Mouse (Mus musculus): ENCODE data around the gene Ppm1h. TPM values are rescaled to one million over a fixed set of nuclear protein-coding genes. Genes with fewer than 3 reads are reported as not detected.
"Not testable (repeated sequence)": the region's sequence is repeated elsewhere in the genome, so short reads cannot be mapped to it uniquely, and the experiment has no call there.

The Ppm1h gene
- polyA plus RNA-seq, 1 experiment from 2014 or later = 8.8 TPM

GRCm38 (mm10) chr10:122930520-122930919 lies 252.0 kb downstream of the Ppm1h start:
- peaks cover 35% of the 10 kb centered on the region for H3K4me1 ChIP-seq (ENCODE audit: control insufficient read depth, insufficient read depth, low read length)
- no peak overlapping the region for H3K4me2 ChIP-seq (ENCODE audit: low read length)
- no peaks in the 10 kb centered on the region for H3K9me3 ChIP-seq (replicated peaks; ENCODE audit: control insufficient read depth, low read length)
- peak overlapping the region; percentile 78; the same call in 1 of the 2 replicates for H3K27ac ChIP-seq (ENCODE audit: low read depth, low read length)
- no peak for DNase-seq (ENCODE audit: low spot score)
- H3K27me3 ChIP-seq (replicated peaks; ENCODE audit: control insufficient read depth, insufficient read depth, low read length) = no peaks in the 10 kb centered on the region
- ATAC-seq = no peak
- WGBS = 86% methylated on average over 4 of the region's 4 CpGs
- H3K4me3 ChIP-seq (ENCODE audit: low read depth, low read length) = no peak overlapping the region
- H3K9ac ChIP-seq (ENCODE audit: low read length) = no peak overlapping the region
- H3K36me3 ChIP-seq (ENCODE audit: control insufficient read depth, insufficient read depth, low read length) = no peaks in the 10 kb centered on the region

DNA sequence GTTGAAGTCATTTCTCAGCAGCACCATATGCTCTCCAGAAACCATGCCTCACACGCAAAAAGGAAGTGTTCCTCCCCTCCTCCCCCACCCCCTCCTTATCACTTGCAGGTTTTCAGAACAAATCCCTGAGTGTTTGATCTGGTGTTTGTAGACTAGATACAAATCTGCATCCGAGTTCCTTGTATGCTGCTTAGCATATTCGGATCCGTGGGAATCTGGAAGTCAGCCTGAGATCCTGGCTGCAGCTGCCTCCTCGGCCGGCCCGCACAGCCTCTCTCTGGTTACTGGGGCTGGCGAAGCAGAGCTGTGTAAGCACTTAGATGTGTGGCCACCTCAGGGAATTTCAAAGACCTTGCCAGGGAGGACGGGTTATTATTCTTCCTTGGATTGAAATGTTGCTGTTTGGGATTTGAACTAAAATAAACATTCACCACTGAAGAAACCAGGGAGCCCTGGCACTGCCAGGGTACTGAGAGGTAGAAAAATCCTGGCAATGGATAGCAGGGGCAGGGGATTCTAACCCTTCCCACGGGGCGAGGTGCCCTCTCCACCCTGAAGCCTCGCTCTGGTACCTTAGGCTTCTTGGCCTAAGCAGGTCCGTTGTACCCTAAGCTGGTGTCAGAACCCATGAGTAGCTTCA lies 252.8 kb downstream of the Ppm1h start:
- no peaks in the 10 kb centered on the region for H3K9me3 ChIP-seq (replicated peaks; ENCODE audit: control insufficient read depth, low read length)
- 8% methylated on average over 13 of the region's 13 CpGs for WGBS
- H3K9ac ChIP-seq (ENCODE audit: low read length) = no peak overlapping the region
- no peaks in the 10 kb centered on the region for H3K36me3 ChIP-seq (ENCODE audit: control insufficient read depth, insufficient read depth, low read length)
- peaks cover 35% of the 10 kb centered on the region for H3K4me1 ChIP-seq (ENCODE audit: control insufficient read depth, insufficient read depth, low read length)
- H3K27me3 ChIP-seq (replicated peaks; ENCODE audit: control insufficient read depth, insufficient read depth, low read length) = no peaks in the 10 kb centered on the region
- no peak overlapping the region for H3K4me2 ChIP-seq (ENCODE audit: low read length)
- peak overlapping the region; percentile 78 for H3K27ac ChIP-seq (ENCODE audit: low read depth, low read length)
- H3K4me3 ChIP-seq (ENCODE audit: low read depth, low read length) = no peak overlapping the region
- DNase-seq (ENCODE audit: low spot score) = peak; percentile 78
- peak; percentile 77 for ATAC-seq

DNA sequence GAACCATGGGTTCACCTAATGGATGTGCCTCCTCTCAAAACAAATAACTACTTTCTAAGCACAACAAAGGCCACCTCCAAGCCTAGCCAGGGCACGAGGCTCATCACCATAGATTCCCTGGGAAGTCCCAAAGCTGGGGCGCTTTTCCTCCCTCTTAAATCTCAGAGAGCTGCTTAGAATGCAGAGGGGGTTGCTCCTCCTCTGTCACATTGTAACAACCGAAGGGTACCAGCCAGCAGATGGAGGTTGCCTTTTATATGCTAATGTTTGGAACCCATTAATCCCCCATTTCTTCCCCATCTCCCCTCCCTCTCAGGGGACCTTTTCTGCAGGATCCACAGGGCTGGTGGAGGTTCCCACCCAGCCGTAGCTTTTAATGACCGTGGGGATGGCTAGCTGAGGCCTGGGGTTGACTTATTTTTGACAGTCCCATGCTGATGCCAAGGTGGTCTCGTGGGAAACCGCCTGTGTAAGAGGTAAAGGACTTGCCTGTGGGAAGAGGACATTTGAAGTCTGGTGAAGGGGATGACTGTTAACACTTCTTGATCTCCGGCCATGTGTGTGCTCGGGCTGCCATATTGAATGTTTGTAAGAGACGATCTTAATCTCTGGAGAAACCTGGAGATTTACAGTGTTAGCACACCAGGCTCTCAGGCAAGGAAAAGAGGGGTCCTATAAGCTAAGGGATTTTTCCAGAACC lies 253.4 kb downstream of the Ppm1h start:
- Histone ChIP-seq H3K27ac (ENCODE audit: low read depth, low read length) (peak overlapping the region; percentile 78), H3K9ac (ENCODE audit: low read length) (no peak overlapping the region), H3K4me1 (ENCODE audit: control insufficient read depth, insufficient read depth, low read length) (peaks cover 35% of the 10 kb centered on the region), H3K36me3 (ENCODE audit: control insufficient read depth, insufficient read depth, low read length) (no peaks in the 10 kb centered on the region), H3K27me3 (replicated peaks; ENCODE audit: control insufficient read depth, insufficient read depth, low read length) (no peaks in the 10 kb centered on the region), H3K4me2 (ENCODE audit: low read length) (no peak overlapping the region), H3K9me3 (replicated peaks; ENCODE audit: control insufficient read depth, low read length) (no peaks in the 10 kb centered on the region), H3K4me3 (ENCODE audit: low read depth, low read length) (no peak overlapping the region)
- DNase-seq (ENCODE audit: low spot score) (peak; percentile 88), ATAC-seq (peak; percentile 88)
- WGBS = 19% methylated on average over 10 of the region's 10 CpGs

GRCm38 (mm10) chr10:122933053-122933838 lies 254.7 kb downstream of the Ppm1h start:
- H3K27ac ChIP-seq (ENCODE audit: low read depth, low read length) = no peak overlapping the region
- ATAC-seq = no peak
- no peaks in the 10 kb centered on the region for H3K36me3 ChIP-seq (ENCODE audit: control insufficient read depth, insufficient read depth, low read length)
- H3K4me2 ChIP-seq (ENCODE audit: low read length) = no peak overlapping the region
- H3K9me3 ChIP-seq (replicated peaks; ENCODE audit: control insufficient read depth, low read length) = no peaks in the 10 kb centered on the region
- no peak overlapping the region for H3K9ac ChIP-seq (ENCODE audit: low read length)
- no peak for DNase-seq (ENCODE audit: low spot score)
- 90% methylated on average over 15 of the region's 15 CpGs for WGBS
- H3K4me1 ChIP-seq (ENCODE audit: control insufficient read depth, insufficient read depth, low read length) = peaks cover 35% of the 10 kb centered on the region
- H3K4me3 ChIP-seq (ENCODE audit: low read depth, low read length) = no peak overlapping the region
- H3K27me3 ChIP-seq (replicated peaks; ENCODE audit: control insufficient read depth, insufficient read depth, low read length) = no peaks in the 10 kb centered on the region

- H3K4me2 ChIP-seq (ENCODE audit: low read length); H3K4me3 ChIP-seq (ENCODE audit: low read depth, low read length); H3K9ac ChIP-seq (ENCODE audit: low read length): not testable (repeated sequence)
These were observed 256.8 kb downstream of the Ppm1h start for GRCm38 (mm10) chr10:122935406-122935805.

DNA sequence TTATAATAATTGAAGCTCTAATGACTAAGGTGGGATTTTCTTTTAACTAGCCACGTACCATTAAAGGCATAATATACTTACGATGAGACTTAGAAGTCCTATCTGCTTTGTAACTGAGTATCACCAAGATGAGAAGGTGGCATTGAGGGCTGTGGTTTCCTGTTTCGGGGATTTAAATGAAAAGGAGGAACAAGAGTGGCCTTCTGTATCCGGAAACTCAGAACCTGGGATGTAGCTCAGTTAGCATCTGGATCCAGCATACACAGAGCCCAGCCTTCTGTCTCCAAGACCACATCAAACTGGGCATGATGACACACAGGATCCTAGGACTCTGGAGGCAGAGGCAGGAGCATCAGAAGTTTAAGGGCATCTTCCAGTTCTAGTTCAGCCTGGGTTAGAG lies 258.8 kb downstream of the Ppm1h start:
- not testable (repeated sequence) for H3K4me3 ChIP-seq (ENCODE audit: low read depth, low read length); H3K36me3 ChIP-seq (ENCODE audit: control insufficient read depth, insufficient read depth, low read length); H3K27me3 ChIP-seq (replicated peaks; ENCODE audit: control insufficient read depth, insufficient read depth, low read length); H3K9me3 ChIP-seq (replicated peaks; ENCODE audit: control insufficient read depth, low read length); ATAC-seq; H3K4me1 ChIP-seq (ENCODE audit: control insufficient read depth, insufficient read depth, low read length); H3K4me2 ChIP-seq (ENCODE audit: low read length); DNase-seq (ENCODE audit: low spot score); H3K9ac ChIP-seq (ENCODE audit: low read length); H3K27ac ChIP-seq (ENCODE audit: low read depth, low read length)
- WGBS = no CpG with 5 or more reads among the region's 4 CpGs

More at GRCm38 (mm10) chr10:122935406-122935805, 256.8 kb downstream of the Ppm1h start:
- H3K36me3 ChIP-seq (ENCODE audit: control insufficient read depth, insufficient read depth, low read length); DNase-seq (ENCODE audit: low spot score); ATAC-seq; H3K27ac ChIP-seq (ENCODE audit: low read depth, low read length); H3K9me3 ChIP-seq (replicated peaks; ENCODE audit: control insufficient read depth, low read length); H3K27me3 ChIP-seq (replicated peaks; ENCODE audit: control insufficient read depth, insufficient read depth, low read length): not testable (repeated sequence)
- no CpG with 5 or more reads among the region's 4 CpGs for WGBS
- peaks cover 25% of the 10 kb centered on the region for H3K4me1 ChIP-seq (ENCODE audit: control insufficient read depth, insufficient read depth, low read length)

- Histone ChIP-seq H3K27ac (ENCODE audit: low read depth, low read length) (no peak overlapping the region), H3K4me1 (ENCODE audit: control insufficient read depth, insufficient read depth, low read length) (no peaks in the 10 kb centered on the region), H3K27me3 (replicated peaks; ENCODE audit: control insufficient read depth, insufficient read depth, low read length) (no peaks in the 10 kb centered on the region), H3K9me3 (replicated peaks; ENCODE audit: control insufficient read depth, low read length) (no peaks in the 10 kb centered on the region), H3K9ac (ENCODE audit: low read length) (no peak overlapping the region), H3K4me3 (ENCODE audit: low read depth, low read length) (no peak overlapping the region), H3K4me2 (ENCODE audit: low read length) (no peak overlapping the region), H3K36me3 (ENCODE audit: control insufficient read depth, insufficient read depth, low read length) (no peaks in the 10 kb centered on the region)
- DNase-seq (ENCODE audit: low spot score) (no peak), ATAC-seq (no peak)
- 96% methylated on average over 10 of the region's 10 CpGs for WGBS
These were observed 261.0 kb downstream of the Ppm1h start for GRCm38 (mm10) chr10:122939546-122939945.

GRCm38 (mm10) chr10:122942771-122943170 lies 264.2 kb downstream of the Ppm1h start:
- no peaks in the 10 kb centered on the region for H3K27me3 ChIP-seq (replicated peaks; ENCODE audit: control insufficient read depth, insufficient read depth, low read length)
- H3K36me3 ChIP-seq (ENCODE audit: control insufficient read depth, insufficient read depth, low read length) = no peaks in the 10 kb centered on the region
- no peak overlapping the region for H3K27ac ChIP-seq (ENCODE audit: low read depth, low read length)
- DNase-seq (ENCODE audit: low spot score) = no peak
- ATAC-seq = no peak
- WGBS = 87% methylated on average over 7 of the region's 7 CpGs
- H3K9ac ChIP-seq (ENCODE audit: low read length) = no peak overlapping the region
- H3K4me2 ChIP-seq (ENCODE audit: low read length) = no peak overlapping the region
- H3K4me3 ChIP-seq (ENCODE audit: low read depth, low read length) = no peak overlapping the region
- no peaks in the 10 kb centered on the region for H3K4me1 ChIP-seq (ENCODE audit: control insufficient read depth, insufficient read depth, low read length)
- H3K9me3 ChIP-seq (replicated peaks; ENCODE audit: control insufficient read depth, low read length) = no peaks in the 10 kb centered on the region
